Mouse (Mus musculus): ENCODE results near the gene Clta.
A peak's percentile ranks its signal among the peaks of the same experiment; 100 is the strongest.
"Not testable (repeated sequence)": the region's sequence is repeated elsewhere in the genome, so short reads cannot be mapped to it uniquely, and the experiment has no call there.

The Clta gene

GRCm38 (mm10) chr4:44028303-44029135 lies 24.3 kb downstream of the Clta start:
- peak; percentile 50 for DNase-seq

DNA sequence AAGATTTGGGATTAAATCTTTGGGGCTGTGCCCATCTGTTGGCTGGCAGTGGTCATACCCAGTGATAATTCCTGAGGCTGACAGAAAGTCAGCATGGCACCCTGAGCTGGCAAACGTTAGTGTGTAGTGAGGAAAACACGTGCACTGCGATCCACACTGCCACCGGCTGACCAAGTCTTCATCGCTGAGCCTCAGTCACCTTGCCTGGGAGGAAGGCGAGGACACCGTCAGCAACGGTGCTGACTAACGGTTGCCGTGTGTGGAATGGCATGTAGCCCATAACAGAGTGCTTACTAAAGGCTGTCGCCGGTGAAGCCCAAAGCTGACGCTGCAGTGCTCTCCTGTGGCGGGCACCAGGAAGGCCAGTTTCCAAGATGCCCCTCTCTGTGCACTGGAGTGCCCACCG lies 25.4 kb downstream of the Clta start:
- no peak for DNase-seq

DNA sequence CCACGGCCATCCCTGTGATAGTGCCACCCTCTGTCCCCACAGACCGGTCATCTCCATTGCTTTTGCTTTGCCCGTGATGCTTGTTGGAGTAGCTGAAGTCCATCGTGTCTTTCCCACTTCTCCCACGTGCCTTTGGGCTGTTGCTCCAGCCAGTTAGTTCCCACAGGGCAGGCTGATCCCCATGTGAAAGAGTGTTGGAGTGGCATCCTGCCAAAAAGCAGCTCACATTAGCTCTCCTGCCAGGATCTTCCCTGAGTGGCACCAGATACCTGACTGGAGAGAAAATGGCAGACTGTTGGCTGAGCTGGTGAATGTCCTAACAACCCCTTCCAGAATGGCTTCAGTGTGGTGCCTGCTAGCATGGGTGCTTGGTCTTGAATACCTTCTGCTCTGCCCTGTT lies 27.3 kb downstream of the Clta start:
- DNase-seq: no peak

DNA sequence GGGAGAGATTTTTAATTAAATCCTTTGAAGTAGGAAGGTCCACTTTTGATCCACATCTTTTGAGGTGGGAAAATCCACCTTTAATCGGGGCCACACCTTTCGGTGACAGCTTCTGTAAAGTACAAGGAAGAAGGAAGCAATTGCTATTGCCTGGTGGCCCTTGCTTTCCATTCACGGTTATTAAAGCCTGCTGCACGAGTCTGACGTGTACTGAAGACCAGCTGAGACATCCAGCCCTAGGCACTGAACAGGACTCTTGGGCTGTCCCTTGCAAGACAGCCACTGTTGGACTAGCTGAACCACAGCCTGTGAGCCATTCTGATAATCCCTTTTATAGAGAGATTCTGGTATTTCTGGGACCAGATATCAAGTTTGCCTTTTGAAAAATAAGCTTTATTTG lies 32.2 kb downstream of the Clta start:
- no peak for DNase-seq

- DNase-seq: no peak
Measured at GRCm38 (mm10) chr4:44040802-44041201, 36.5 kb downstream of the Clta start.

DNA sequence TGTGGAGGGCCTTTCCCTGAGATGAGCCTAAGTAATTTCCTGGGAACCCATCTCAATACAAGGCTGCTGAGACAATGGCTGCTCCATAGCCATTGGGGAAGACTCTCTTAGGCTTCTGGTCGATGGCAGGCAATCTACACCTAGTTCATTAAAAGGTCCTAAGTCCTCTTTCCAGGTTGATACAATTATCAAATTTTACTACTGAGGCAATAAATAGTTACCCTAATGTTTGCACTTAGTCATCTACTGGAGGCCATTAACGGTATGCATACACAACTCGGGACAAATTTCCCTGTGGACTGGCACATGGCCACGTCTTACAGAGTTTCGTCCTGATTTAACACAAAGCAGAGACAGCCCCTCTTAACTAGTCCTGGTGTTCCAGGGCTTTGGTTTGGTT lies 38.2 kb downstream of the Clta start:
- no peak for DNase-seq

DNA sequence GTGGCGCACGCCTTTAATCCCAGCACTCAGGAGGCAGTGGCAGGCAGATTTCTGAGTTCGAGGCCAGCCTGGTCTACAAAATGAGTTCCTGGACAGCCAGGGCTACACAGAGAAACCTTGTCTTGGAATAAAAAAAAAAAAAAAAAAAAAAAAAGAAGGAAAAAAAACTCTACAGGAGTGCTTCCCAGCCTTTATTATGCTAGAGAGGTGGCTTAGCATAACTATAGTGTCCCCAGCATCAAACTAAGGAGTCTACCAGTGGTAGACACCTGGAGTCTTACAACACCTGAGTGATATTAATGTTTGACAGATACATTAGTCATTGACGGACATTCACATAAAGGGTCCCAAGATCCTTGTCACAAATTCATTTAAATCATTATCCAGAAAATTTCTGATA lies 38.9 kb downstream of the Clta start:
- DNase-seq: not testable (repeated sequence)

DNA sequence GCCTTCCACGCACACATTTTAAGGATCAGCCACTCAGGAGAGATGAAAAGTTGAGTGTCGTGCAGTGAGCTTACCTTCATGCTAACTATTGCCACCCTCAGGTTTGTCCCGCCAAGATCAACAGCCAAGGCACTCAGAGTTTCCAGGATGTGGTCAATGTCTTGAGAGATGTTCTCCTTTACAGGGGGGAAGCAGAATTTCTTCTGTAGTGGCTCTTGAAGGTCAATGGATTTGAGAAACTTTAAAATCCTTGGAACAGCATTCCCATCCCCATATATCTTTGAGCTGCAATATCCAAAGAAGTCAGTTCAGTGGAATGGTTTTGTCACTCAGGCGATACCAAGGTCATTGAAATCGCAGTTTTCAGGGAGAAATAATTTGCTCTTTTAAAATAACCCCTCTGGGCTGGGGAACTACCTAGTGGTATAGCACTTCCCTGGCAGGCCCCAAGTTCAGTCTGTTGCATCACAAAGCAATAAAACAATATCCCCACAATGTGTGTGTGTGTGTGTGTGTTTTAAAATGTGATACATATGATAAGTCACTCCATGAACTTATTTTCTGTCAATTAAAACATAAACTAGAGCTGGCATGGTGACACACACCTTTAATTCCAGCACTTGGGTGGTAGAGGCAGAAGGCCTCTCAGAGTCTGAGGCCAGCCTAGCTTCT lies 40.6 kb downstream of the Clta start:
- no peak for DNase-seq

- DNase-seq: no peak
Measured at GRCm38 (mm10) chr4:44046066-44046465, 41.8 kb downstream of the Clta start.

- no peak for DNase-seq
Measured at GRCm38 (mm10) chr4:44049812-44050211, 45.6 kb downstream of the Clta start.

DNA sequence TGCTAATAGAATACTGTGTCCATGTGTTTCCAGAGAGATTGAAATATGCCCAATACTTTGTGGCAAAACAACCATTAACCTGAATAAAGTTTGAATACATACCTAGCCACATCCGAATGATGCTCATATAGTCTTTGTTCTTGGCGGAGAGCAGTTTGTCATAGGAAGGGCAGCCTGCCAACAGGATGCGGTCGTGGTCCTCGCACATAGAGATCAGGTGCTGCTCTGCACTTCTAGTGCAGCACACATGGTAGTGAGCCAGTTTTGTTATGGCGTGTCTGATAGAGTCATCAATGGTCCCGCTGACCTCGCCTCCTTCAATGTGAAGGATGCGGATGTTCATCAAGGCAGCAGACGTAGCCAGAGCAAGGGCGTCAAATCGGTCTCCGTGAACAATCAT lies 55.4 kb downstream of the Clta start:
- no peak for DNase-seq

GRCm38 (mm10) chr4:44062062-44062461 lies 57.8 kb downstream of the Clta start:
- no peak for DNase-seq

GRCm38 (mm10) chr4:44062816-44063215 lies 58.6 kb downstream of the Clta start:
- DNase-seq: no peak

GRCm38 (mm10) chr4:44065355-44066025 lies 61.2 kb downstream of the Clta start:
- DNase-seq: peak; percentile 88

- no peak for DNase-seq
Measured at GRCm38 (mm10) chr4:44066891-44067290, 62.6 kb downstream of the Clta start.

DNA sequence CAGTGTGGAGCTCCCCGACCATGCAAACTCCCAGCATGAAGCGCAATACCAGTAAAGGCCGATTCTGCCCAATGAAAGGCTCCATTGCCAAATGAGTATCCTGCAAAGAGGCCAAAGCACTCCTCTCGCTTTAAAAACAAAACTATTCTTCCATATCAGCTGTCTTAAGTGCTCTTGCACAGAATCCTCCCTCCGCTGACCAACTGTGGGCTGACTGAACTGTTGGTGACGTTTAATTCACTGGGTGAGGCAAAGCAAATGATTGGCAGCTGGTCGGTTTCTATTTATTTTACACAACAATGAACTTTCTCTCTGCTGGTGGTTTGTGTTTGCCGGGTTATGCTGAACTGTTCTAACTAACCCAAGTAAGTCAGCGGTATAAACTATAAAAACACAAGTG lies 64.5 kb downstream of the Clta start:
- peak; percentile 11 for DNase-seq

DNA sequence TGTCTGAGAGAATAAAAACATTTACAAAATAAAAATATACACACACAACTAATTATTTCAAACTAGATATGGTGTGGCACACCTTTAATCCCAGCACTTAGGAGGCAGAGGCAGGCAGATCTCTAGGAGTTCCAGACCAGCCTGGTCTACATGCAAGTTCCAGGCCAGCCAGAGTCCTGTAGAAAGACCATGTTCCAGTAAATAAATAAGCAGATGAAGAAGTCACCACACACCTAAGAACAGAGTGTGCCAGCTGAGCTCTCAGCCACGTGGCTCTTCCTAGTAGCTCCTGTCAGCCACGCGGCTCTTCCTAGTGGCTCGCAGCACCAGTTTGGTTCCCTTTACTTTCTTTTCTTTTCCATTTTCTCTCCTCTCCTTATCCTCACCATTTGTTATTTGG lies 65.2 kb downstream of the Clta start:
- DNase-seq: no peak

DNA sequence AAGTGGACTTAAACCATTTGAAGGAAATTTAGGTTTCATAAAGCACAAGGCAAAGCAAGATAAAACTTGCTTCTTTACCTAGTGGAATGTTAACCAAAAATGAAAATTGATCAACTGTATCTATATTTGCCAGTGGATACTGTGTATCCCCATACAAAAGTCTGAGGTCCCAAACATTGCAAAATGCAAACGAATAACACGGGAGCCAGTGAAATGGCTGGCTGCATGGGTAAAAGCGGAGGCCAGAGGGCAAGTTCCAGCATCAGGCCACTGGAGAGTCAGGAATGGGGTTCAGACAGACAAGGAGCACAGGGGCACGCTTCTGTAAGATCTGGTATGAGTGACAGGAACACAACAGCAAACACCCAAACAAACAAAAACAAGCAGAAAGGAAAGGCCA lies 66.4 kb downstream of the Clta start:
- DNase-seq: no peak

DNA sequence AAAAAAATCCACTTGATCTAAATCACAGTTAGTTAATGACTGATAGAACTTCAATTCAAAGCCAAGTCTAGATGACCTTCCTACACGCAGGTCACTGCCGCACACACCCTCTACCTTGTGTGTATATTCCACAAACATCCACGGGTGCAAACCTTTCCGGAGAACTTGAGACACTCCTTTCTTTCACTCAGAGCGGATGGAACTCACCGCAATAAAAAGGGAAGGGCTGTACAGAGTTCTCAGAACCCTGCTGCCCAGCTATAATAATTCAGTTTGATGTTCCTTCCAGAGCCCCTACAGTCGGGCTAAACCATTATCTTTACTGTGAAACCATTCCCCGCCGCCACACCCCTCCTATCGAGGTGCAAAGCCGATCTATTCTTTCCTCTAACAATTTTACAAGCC lies 67.5 kb downstream of the Clta start:
- no peak for DNase-seq

DNA sequence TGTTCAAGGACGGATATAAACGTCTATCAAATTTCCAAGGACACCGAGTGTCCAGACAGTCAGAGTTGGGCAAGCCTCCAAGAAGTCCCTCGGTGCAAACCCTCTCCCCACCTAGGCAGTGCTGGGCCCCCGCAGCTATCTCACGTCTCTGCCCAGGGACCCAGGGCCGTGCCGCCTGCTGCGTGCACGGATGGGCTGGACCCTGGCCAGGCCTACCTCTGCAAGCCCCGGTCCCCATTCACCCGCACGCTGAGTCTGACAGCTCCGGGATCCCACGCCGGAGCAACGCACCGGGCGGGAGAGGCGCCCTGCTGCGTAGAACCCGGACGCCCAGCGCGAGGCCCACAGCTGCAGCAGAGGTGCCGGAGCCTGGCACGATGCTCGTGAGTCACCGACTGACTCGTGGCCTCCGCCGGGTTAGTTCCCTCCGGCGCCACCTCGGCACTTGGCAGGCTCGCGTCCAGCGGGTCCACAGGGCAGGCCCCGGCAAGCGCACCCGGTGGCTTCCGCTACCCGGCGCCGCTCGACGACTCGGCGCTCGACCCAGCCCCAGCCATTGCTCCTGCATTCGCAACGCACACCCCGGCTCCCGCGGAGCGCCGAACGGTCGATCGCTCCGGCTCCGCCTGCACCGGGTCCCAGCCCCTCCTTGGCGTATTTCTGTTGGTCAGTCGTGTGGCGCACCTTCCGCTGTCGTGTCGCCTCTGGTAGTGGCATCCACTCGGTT lies 68.1 kb downstream of the Clta start:
- peak; percentile 96 for DNase-seq

DNA sequence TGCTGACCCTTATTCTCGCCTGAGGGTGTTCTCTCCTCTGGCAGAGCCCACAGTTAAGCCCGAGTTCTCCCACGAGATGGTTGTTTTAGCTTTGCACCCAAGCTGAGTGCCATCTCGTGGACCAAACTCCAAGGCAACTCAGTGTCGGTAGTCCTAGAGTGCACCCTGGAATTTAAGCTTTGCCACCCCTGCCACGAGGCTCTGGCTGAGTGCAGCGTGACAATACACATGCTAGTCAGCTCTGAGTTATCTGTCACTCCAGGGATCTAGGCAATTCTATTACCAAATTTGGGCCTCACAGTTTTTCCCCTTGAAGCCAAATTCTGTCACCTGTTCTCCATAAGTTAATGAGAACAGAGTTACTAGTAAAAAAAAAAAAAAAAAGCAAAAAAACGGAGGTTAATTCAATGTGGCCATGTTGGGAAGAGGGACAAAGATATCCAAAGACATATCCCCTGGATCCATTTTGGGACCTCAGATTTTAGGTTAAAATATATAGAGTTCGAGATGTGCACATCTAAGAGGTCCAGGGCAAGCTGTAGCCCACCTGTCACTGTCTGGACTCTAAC lies 68.7 kb downstream of the Clta start:
- DNase-seq: no peak

- DNase-seq: no peak
Measured at GRCm38 (mm10) chr4:44073799-44074198, 69.5 kb downstream of the Clta start.

- no peak for DNase-seq
Measured at GRCm38 (mm10) chr4:44074422-44074821, 70.2 kb downstream of the Clta start.
